Mouse (Mus musculus): ENCODE results near the gene Nipbl. TPM values are rescaled to one million over a fixed set of nuclear protein-coding genes. Genes with fewer than 3 reads are reported as not detected.
A peak's percentile ranks its signal among the peaks of the same experiment; 100 is the strongest.
"Not testable (repeated sequence)": the region's sequence is repeated elsewhere in the genome, so short reads cannot be mapped to it uniquely, and the experiment has no call there.

Gene Nipbl
- polyA plus RNA-seq (2014; fragmentation: Nextera tagmentation; extraction: Ambion mirVana), result 24.8 and 26.6 TPM in 2 replicates

- peak within 1 kb of the TSS; percentile 97 for H3K4me3 ChIP-seq (ENCODE audit: low read depth, low read length)
- H3K4me1 ChIP-seq (ENCODE audit: control insufficient read depth, insufficient read depth, low read length), result peaks cover 16% of the 10 kb centered on the region
- ATAC-seq (ENCODE audit: low FRiP score), result peak; percentile 88
- H3K27me3 ChIP-seq (ENCODE audit: control insufficient read depth, insufficient read depth, low read length), result no peaks in the 10 kb centered on the region
- no peaks in the 10 kb centered on the region for H3K36me3 ChIP-seq (ENCODE audit: control insufficient read depth, insufficient read depth, low read length)
- H3K9ac ChIP-seq (ENCODE audit: low read length), result peak within 1 kb of the TSS; percentile 99
- H3K4me2 ChIP-seq, result peak within 1 kb of the TSS; percentile 74
- 2% methylated on average over 78 of the region's 102 CpGs for WGBS
- peak; percentile 98 for DNase-seq (ENCODE audit: low spot score, missing footprints)
- no peaks in the 10 kb centered on the region for H3K9me3 ChIP-seq (ENCODE audit: control insufficient read depth, low read length)
- H3K27ac ChIP-seq (ENCODE audit: low read depth, low read length), result peak within 1 kb of the TSS; percentile 98
Observed at GRCm38 (mm10) chr15:8443926-8444889, at the start of gene Nipbl. Gene Nipbl (minus strand): TSS chr15:8444463.

DNA sequence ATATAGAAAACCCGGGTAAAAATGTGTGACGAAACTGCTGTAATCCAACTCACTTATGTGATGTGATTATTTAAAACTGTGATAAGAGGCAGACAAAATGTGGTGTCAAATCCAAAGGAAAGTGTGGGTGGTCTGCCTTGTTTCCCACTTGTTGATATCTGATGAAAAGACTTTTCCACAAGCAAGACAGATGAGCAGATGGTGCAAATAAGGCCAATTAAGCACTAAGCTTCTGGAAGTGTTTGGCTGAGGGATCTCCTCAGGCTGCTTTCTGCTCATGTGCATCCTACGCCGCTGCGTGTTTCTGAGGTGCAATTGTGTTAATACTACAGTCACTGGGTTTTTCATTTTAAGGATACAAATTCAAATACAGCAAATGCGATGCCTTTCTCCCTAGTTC lies 41.0 kb upstream of the Nipbl start:
- Histone ChIP-seq H3K4me3 (ENCODE audit: low read depth, low read length) (no peak overlapping the region), H3K36me3 (ENCODE audit: control insufficient read depth, insufficient read depth, low read length) (no peaks in the 10 kb centered on the region), H3K9ac (ENCODE audit: low read length) (no peak overlapping the region), H3K4me2 (no peak overlapping the region), H3K4me1 (ENCODE audit: control insufficient read depth, insufficient read depth, low read length) (no peaks in the 10 kb centered on the region), H3K9me3 (ENCODE audit: control insufficient read depth, low read length) (no peaks in the 10 kb centered on the region), H3K27ac (ENCODE audit: low read depth, low read length) (no peak overlapping the region), H3K27me3 (ENCODE audit: control insufficient read depth, insufficient read depth, low read length) (no peaks in the 10 kb centered on the region)
- WGBS, result 77% methylated on average over 6 of the region's 6 CpGs
- DNase-seq (ENCODE audit: low spot score, missing footprints), result no peak
- no peak for ATAC-seq (ENCODE audit: low FRiP score)

DNA sequence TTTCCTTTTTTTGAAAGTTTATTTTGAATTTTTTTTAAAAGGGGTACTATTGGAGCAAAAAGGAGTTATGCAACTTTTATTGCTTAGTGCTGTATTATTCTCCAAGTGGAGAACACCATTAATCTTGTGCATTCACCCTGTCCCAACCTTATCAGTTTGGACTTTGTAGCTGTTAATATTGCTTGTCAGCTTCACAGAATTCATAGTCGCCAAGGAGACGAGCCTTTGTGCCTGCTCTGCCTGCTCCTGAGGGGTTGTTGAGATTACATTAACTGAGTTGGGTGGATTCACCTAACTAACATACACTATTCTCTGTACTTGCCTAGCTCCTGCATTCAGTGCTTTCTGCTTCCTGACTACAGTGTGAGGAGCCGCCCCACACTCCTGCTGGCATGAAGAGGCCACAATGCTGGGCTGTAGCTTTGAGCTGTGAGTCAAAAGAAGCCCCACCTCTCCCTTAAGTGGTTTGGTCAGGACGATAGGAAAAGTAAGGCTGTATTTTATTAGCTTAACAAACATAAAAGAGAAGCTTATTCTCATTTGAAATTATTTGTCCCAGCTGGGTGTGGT lies 24.8 kb upstream of the Nipbl start:
- Histone ChIP-seq H3K4me1 (ENCODE audit: control insufficient read depth, insufficient read depth, low read length) (no peaks in the 10 kb centered on the region), H3K9ac (ENCODE audit: low read length) (no peak overlapping the region), H3K27me3 (ENCODE audit: control insufficient read depth, insufficient read depth, low read length) (no peaks in the 10 kb centered on the region), H3K27ac (ENCODE audit: low read depth, low read length) (no peak overlapping the region), H3K4me3 (ENCODE audit: low read depth, low read length) (no peak overlapping the region), H3K4me2 (no peak overlapping the region), H3K9me3 (ENCODE audit: control insufficient read depth, low read length) (no peaks in the 10 kb centered on the region), H3K36me3 (ENCODE audit: control insufficient read depth, insufficient read depth, low read length) (no peaks in the 10 kb centered on the region)
- 70% methylated on average over 4 of the region's 4 CpGs for WGBS
- DNase-seq (ENCODE audit: low spot score, missing footprints), result no peak
- no peak for ATAC-seq (ENCODE audit: low FRiP score)

GRCm38 (mm10) chr15:8463521-8463920 lies 19.3 kb upstream of the Nipbl start:
- no peaks in the 10 kb centered on the region for H3K4me1 ChIP-seq (ENCODE audit: control insufficient read depth, insufficient read depth, low read length)
- ATAC-seq (ENCODE audit: low FRiP score), result no peak
- WGBS, result 85% methylated on average over 1 of the region's 1 CpGs

DNA sequence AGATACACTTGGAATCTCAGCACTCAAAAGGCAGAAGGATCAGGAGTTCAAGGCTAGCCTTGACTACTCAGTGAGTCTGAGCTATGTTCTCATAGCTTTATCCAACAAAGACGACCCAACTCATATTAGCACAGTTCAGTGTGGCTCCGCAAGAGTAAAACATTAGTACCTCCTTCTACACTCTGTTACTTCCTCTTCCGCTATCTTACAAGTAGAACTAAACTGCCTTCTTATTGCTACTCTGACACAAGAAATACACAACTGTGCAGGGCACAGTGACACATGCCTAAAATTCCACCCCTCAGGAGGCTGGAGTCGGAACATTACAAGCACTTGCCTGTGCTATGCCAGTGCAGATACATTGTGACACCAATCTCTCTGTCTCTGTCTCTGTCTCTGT lies 18.5 kb upstream of the Nipbl start:
- no peak for DNase-seq (ENCODE audit: low spot score, missing footprints)
- H3K4me2 ChIP-seq, result no peak overlapping the region
- ATAC-seq (ENCODE audit: low FRiP score), result no peak
- no peaks in the 10 kb centered on the region for H3K36me3 ChIP-seq (ENCODE audit: control insufficient read depth, insufficient read depth, low read length)
- H3K27me3 ChIP-seq (ENCODE audit: control insufficient read depth, insufficient read depth, low read length), result no peaks in the 10 kb centered on the region
- H3K4me3 ChIP-seq (ENCODE audit: low read depth, low read length), result no peak overlapping the region
- H3K9ac ChIP-seq (ENCODE audit: low read length), result no peak overlapping the region
- H3K4me1 ChIP-seq (ENCODE audit: control insufficient read depth, insufficient read depth, low read length), result no peaks in the 10 kb centered on the region
- 92% methylated on average over 4 of the region's 4 CpGs for WGBS
- no peak overlapping the region for H3K27ac ChIP-seq (ENCODE audit: low read depth, low read length)
- no peaks in the 10 kb centered on the region for H3K9me3 ChIP-seq (ENCODE audit: control insufficient read depth, low read length)

More at GRCm38 (mm10) chr15:8463521-8463920, 19.3 kb upstream of the Nipbl start:
- Histone ChIP-seq H3K27me3 (ENCODE audit: control insufficient read depth, insufficient read depth, low read length) (no peaks in the 10 kb centered on the region), H3K9ac (ENCODE audit: low read length) (no peak overlapping the region), H3K36me3 (ENCODE audit: control insufficient read depth, insufficient read depth, low read length) (no peaks in the 10 kb centered on the region), H3K4me3 (ENCODE audit: low read depth, low read length) (no peak overlapping the region), H3K27ac (ENCODE audit: low read depth, low read length) (no peak overlapping the region), H3K9me3 (ENCODE audit: control insufficient read depth, low read length) (no peaks in the 10 kb centered on the region), H3K4me2 (no peak overlapping the region)
- DNase-seq (ENCODE audit: low spot score, missing footprints), result no peak

DNA sequence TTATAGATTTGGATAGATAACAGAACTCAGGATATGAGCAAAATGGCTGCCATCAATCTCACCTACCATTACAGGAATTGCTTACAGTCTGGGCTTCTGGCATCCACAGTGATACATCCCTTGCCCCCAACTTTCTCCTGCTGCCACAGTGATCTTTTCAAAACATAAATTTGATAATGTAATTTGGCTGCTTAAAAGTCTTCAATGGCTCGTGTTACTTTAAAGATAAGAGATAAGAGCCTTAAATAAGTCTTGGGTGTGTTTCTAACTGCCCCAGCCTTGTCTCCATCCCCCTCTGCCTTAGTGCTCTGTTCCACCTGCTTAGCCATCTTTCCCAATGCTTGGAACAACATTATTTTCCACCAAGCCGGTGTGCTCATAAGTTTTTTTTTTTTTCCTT lies 16.6 kb upstream of the Nipbl start:
- no peak for ATAC-seq (ENCODE audit: low FRiP score)
- Histone ChIP-seq H3K9me3 (ENCODE audit: control insufficient read depth, low read length) (no peaks in the 10 kb centered on the region), H3K4me3 (ENCODE audit: low read depth, low read length) (no peak overlapping the region), H3K36me3 (ENCODE audit: control insufficient read depth, insufficient read depth, low read length) (no peaks in the 10 kb centered on the region), H3K27me3 (ENCODE audit: control insufficient read depth, insufficient read depth, low read length) (no peaks in the 10 kb centered on the region), H3K4me1 (ENCODE audit: control insufficient read depth, insufficient read depth, low read length) (no peaks in the 10 kb centered on the region), H3K9ac (ENCODE audit: low read length) (no peak overlapping the region), H3K27ac (ENCODE audit: low read depth, low read length) (no peak overlapping the region), H3K4me2 (no peak overlapping the region)
- WGBS, result 89% methylated on average over 2 of the region's 2 CpGs
- no peak for DNase-seq (ENCODE audit: low spot score, missing footprints)

GRCm38 (mm10) chr15:8459979-8460378 lies 15.7 kb upstream of the Nipbl start:
- no peak overlapping the region for H3K4me3 ChIP-seq (ENCODE audit: low read depth, low read length)
- 95% methylated on average over 2 of the region's 2 CpGs for WGBS
- no peak overlapping the region for H3K4me2 ChIP-seq
- DNase-seq (ENCODE audit: low spot score, missing footprints) (no peak), ATAC-seq (ENCODE audit: low FRiP score) (no peak)
- H3K27me3 ChIP-seq (ENCODE audit: control insufficient read depth, insufficient read depth, low read length), result no peaks in the 10 kb centered on the region
- H3K36me3 ChIP-seq (ENCODE audit: control insufficient read depth, insufficient read depth, low read length), result no peaks in the 10 kb centered on the region
- H3K4me1 ChIP-seq (ENCODE audit: control insufficient read depth, insufficient read depth, low read length), result no peaks in the 10 kb centered on the region
- H3K9ac ChIP-seq (ENCODE audit: low read length), result no peak overlapping the region
- no peaks in the 10 kb centered on the region for H3K9me3 ChIP-seq (ENCODE audit: control insufficient read depth, low read length)
- H3K27ac ChIP-seq (ENCODE audit: low read depth, low read length), result no peak overlapping the region

DNA sequence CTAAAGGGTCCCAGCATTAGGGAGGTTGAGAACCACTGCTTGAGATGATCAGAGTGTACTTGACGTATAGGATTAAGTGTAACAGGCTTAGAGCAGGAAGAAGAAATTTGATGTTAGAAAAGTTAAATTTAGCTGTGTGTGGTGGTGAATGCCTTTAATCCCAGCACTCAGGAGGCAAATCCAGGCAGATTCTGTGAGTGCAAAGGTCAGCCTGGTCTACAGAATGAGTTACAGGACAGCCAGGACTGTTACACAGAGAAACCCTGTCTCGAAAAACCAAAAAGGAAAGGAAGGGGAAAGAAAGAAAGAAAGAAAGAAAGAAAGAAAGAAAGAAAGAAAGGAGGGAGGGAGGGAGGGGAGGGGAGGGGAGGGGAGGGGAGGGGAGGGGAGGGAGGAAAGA lies 12.0 kb upstream of the Nipbl start:
- WGBS, result 88% methylated on average over 1 of the region's 2 CpGs
- not testable (repeated sequence) for H3K4me1 ChIP-seq (ENCODE audit: control insufficient read depth, insufficient read depth, low read length); H3K27ac ChIP-seq (ENCODE audit: low read depth, low read length); H3K4me3 ChIP-seq (ENCODE audit: low read depth, low read length); H3K27me3 ChIP-seq (ENCODE audit: control insufficient read depth, insufficient read depth, low read length); H3K36me3 ChIP-seq (ENCODE audit: control insufficient read depth, insufficient read depth, low read length); H3K9ac ChIP-seq (ENCODE audit: low read length); ATAC-seq (ENCODE audit: low FRiP score); H3K9me3 ChIP-seq (ENCODE audit: control insufficient read depth, low read length); H3K4me2 ChIP-seq
- DNase-seq (ENCODE audit: low spot score, missing footprints), result peak; percentile 39

GRCm38 (mm10) chr15:8455486-8455885 lies 11.2 kb upstream of the Nipbl start:
- no peak overlapping the region for H3K4me2 ChIP-seq
- DNase-seq (ENCODE audit: low spot score, missing footprints) (peak; percentile 33), ATAC-seq (ENCODE audit: low FRiP score) (no peak)
- no peaks in the 10 kb centered on the region for H3K27me3 ChIP-seq (ENCODE audit: control insufficient read depth, insufficient read depth, low read length)
- H3K9me3 ChIP-seq (ENCODE audit: control insufficient read depth, low read length), result no peaks in the 10 kb centered on the region
- no peak overlapping the region for H3K27ac ChIP-seq (ENCODE audit: low read depth, low read length)
- no peaks in the 10 kb centered on the region for H3K36me3 ChIP-seq (ENCODE audit: control insufficient read depth, insufficient read depth, low read length)
- 95% methylated on average over 2 of the region's 2 CpGs for WGBS
- no peak overlapping the region for H3K9ac ChIP-seq (ENCODE audit: low read length)
- H3K4me3 ChIP-seq (ENCODE audit: low read depth, low read length), result no peak overlapping the region
- H3K4me1 ChIP-seq (ENCODE audit: control insufficient read depth, insufficient read depth, low read length), result no peaks in the 10 kb centered on the region

All from midbrain, embryonic 11.5 days (tissue).